Mouse (Mus musculus): ENCODE data around the gene Cd70.
"Not testable (repeated sequence)": the region's sequence is repeated elsewhere in the genome, so short reads cannot be mapped to it uniquely, and the experiment has no call there.

Gene Cd70

DNA sequence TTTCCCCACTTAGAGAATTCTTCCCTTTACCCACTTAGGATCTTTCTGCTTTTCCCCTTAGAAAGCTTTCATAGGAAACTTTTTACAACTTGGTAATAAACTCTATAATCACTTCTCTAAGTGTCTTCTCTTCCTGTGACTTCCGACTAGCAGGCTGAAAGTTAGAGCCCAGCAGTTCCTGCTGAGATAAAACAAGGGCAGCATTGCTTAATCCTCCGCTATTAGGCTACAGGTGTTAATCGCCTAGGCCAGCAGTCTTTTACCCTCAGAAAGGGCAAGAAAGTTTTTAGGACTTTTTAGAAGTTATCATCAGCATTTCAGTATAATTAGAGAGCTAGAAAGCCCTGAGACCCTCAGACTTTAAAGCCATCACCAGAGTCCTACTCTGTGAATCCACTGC, 15.6 kb downstream of the Cd70 start:
- DNase-seq = not testable (repeated sequence)

DNA sequence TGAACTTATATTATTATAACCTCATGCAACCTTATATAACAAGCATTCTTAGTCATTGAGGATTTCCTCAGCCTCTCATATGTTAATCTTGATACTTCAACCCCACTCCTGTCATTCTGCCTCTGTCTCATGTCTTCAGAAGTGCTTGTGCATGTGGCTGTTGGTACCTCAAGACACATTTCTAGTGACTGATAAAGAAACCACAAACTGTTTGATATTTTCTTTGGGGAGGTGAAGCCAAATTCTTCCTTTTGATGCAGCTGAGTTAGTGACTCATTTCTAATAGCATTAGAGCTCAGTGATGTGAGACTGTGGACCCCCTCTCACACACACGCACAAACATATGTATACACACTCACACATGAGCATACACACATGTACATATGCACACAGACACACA, 17.8 kb downstream of the Cd70 start:
- no peak for DNase-seq

DNA sequence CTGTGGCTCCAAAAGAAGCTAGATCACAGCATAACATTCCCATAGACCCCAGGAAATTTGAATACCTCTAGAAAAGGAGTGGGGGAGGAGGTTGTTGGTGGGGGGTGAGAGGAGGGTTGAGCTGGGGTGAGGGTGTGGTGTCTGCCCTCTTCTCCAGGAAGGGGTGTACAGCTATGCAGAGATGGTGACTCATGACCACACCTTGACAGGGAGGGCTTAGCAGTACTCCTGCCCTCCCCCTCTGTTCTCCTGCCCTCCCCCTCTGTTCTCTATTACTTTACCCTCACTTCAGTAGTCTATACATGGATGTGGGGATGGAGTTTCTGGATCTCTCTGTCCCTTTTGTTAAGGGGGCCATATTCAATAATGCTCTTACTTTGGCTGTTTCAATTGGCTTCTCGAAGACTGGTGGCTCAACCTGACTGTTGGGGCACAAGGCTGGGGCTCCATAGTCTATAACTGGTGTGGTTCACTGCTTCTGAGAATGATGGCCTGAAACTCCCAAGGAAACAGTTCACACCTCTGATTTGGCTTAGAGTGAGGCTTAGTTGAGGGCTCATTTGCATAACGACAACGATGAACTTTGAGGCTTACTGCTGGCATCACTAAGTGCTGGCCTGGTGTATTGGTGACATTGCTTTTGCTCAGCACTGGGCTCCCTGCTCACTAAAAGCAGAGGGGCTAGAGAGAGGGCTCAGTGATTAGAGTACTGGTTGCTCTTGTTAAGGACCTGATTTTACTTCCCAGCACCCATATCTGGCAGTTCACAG, 23.5 kb downstream of the Cd70 start:
- DNase-seq = no peak

DNA sequence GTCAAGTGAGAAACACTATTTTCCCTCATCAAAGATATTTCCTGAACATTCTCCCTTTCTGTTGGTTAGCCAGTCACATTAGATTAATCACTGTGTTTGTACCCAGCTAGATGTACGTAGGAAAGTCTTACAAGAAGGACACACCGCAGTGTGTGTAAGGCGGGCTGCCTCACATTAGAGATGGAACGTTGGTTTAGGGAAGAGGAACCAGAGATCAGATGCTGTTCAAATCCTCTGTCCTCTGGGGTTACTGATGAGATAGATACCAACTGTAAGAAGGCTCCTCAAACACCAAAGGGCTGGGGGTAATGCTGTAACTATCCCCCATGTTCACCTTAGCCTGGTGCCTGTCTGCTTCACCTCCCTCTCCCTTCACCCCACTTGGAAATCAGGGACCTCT, 24.8 kb downstream of the Cd70 start:
- DNase-seq = no peak

DNA sequence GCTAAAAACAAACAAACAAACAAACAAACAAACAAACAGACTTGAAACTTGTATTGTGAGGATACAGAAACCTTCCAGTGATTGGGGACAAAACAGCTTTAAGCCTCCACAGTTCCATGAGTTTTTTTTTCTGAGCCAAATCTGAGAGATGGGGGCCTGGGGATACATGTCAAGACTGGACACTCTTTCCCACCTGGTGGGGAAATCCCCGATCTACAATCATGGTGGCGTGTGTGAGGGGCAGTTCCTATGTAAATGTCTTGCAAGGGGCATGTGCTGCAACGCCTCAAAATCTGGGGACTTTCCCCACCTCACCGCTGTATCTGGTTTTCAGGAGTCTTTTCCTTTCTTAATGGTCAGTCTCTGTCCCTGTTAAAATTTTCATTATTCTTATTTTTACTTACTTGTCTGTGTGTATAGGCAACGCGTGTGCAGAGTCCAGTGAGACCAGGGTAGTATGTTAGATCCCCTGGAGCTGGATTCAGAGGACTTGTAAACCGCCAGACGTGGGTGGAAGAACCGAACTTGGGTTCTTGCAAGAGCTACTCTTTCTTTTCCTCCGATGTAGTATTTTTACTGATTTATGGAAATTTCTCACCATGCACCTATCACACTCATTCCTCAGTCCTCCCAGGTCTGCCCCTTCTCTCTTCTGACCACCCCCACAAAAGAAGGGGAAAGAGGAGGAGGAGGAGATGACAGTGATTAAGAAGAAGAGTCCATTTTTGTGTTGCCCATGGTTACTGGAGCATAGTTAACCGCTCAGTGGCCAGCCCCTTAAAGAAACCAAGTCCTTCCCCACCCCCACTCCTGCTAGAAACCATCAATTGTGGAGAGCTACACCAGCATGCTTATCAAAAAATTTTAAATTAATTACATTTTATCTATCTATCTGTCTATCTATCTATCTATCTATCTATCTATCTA, 26.1 kb downstream of the Cd70 start:
- DNase-seq = no peak

DNA sequence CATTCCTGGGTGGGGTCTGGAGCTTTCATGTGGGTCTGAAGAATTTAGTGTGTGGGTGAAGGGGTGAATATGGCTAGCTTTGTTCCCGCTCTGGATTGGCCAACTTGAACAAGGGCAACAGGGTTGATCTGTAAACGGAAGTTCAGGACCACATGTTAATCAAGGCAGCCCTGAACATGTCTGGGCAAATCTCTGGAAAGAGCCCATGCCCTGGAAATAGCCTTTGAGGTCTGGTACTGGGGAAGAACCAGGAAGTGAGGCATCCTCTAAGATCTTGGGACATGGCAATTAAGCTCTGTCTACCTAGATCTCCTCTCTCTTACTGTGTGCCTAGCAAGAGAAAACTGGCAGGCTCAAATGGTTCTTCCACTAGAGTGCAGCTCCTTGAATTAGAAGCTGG, 27.7 kb downstream of the Cd70 start:
- DNase-seq = no peak

DNA sequence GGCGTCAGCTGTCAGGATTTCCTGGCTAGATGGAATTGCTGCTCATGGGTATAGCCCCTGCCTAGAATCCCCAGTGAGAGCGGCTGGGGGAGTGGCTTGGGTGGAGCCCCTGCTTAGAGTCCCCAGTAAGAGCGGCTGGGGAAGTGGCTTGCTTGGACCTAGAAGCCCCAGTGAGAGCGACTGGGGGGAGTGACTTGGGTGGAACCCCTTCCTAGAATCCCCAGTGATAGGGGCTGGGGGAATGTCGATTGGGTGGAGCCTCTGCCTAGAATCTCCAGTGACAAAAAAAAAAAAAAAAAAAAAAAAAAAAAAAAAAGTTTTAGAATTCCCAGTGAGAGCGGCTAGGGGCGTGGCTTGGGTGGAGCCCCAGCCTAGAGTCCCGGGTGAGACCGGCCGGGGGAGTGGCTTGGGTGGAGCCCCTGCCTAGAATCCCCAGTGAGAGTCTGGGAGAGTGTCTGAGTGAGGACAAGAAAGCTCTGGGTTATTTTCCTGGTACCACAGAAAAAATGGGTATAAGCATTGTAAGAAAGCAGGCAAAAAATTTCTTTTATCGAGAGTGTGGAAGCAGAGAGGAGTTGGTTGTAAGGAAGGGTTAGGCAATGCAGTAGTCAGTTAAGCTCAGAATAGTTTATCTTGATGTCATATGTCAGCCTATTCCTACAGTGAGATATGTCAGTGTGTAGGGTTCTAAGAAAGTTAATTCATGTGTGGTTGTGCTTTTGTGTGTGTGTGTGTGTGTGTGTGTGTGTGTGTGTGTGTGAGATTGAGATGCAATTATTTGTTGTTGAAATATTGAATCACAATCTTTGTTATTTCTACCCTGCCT, 30.8 kb downstream of the Cd70 start:
- peak in 1 of 2 experiments; percentile 22 for DNase-seq

DNA sequence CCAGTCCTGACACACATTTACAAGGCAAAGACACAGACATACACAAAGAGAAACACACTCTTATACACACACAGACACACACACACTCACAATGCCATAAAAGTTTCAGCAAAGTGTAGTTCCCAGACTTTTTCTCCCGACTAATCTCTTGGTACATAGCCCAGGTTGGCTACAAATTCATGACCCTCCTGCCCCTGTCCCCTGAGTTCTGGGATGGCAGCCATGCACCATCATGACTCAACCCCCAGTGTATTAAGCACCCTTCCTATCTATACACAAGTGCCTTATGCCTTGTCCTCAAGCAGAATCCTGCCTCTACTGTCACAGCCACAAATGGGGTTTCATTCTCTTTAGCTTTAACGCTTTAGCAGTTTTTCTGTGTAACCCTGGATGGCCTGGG, 32.8 kb downstream of the Cd70 start:
- no peak for DNase-seq

DNA sequence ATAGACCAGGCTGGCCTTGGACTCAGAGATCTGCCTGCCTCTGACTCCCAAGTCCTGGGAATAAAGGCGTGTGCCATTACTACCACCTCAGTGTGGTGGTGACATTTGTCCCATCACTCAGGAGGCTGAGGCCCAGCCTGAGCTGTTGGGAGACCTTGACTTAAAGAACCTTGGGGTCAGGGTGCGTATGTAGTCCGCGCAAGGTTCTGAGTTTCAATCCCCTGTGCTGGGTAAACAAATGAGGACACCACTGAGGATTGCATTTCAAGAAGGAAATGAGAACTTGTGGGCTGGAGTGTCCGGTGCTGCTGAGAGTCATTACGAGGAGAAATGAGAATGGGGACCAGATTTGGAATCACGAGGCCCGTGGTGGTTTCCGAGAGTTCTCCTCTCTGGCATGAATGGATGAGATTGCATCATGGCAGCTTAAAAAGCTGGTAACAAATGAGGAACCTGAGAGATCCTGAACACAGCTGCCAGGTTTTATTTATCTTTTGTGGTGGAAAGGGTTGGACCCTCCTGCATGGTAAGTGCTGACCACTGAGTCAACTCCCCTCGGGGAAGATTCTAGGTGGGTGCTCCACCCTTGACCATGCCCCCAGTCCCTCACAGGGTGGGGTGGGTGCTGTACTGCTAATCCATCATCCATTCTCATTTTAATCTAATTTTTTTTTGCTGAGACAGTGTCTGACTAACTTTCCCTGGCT, 36.7 kb downstream of the Cd70 start:
- DNase-seq = no peak

DNA sequence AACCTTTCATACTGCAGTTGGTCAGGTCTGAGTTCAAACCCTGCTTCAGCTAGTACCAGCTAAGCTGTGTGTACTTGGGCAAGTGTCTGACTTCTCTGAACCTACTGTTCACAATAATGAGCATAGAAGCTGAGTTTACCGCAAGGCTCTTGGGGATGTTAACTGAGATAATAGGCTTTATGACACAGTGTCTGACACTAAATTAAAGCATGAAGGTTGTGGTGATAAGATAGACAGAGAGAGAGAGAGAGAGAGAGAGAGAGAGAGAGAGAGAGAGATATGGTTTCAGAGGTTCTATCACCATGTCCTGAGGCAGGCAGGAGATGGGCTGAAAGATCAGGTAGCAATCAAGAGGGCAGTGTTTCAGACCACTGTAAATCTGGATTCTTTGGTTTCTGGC, 39.6 kb downstream of the Cd70 start:
- no peak for DNase-seq

DNA sequence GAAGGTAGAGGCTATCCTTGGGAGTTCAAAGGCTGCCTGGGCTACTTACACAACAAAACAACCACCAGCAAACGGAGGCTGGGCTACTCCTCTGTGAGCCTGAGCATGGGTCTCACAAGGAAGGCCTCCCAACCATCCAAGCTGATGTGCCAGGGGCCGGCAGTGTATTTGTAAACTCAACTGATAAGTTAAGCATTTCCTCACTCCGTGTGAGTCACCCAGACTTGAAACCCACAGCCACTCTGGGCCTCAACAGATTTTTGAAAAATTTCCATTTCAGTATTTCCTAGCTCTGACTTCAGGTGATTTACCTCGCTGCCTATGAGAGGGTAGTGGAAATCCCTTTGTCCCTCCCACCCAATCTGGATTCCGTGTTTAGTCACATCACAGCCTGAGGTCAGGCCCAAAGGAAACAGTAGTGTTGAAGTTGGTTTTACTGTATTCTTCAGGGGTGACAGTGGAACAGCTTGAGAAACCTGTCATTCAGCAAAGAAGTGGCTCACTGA, 40.9 kb downstream of the Cd70 start:
- DNase-seq = no peak

DNA sequence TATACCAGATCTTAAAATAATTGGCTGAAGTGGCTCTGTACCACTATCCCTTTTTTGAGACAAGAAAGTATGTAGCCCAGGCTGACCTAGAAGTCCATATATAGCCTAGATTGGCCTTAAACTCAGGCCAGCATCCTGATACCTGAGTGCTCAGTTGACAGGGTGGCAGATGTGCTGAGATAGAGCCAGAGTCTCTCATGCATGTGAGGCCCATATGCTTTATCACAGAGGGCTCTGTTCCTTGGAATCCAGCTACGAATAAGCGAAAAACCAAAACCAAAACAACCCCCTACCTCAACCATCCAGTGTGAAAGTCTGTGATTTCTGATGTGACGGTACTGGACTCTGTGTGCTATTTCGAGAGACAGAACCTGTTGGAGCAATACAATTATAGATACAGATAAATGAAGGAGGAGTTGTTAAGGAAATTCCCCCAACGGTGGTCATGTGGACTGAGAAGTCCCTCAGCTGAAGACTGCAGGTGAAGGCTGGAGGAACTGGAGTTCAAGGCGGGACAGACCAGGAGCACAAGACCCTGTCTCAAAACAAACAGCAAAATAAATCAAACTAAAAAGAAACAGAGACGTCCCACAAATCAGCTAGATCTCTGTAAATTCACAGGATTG, 41.4 kb downstream of the Cd70 start:
- DNase-seq = peak; percentile 33 to 43

DNA sequence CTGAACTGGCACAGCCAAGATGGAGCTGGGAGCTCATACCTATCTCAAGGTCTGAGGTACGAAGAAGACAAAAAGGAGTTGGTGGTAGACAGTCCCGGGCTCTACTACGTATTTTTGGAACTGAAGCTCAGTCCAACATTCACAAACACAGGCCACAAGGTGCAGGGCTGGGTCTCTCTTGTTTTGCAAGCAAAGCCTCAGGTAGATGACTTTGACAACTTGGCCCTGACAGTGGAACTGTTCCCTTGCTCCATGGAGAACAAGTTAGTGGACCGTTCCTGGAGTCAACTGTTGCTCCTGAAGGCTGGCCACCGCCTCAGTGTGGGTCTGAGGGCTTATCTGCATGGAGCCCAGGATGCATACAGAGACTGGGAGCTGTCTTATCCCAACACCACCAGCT, 42.5 kb downstream of the Cd70 start:
- DNase-seq = no peak

DNA sequence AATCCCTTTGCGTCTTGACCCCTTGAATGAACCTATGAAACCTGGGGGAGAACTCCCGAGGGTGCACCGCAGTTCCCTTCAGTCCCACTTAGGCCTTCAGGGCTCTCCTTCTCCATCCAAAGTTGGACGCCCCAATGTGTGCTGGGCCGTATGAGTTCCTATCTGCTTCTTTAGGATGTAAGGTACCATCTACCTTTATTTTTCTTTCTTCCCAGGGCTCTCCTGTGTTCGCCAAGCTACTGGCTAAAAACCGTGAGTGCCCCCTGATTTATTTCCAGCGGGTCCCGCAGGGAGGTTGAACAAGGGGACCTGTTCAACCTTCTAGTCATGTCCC, 43.6 kb downstream of the Cd70 start:
- no peak for DNase-seq

DNA sequence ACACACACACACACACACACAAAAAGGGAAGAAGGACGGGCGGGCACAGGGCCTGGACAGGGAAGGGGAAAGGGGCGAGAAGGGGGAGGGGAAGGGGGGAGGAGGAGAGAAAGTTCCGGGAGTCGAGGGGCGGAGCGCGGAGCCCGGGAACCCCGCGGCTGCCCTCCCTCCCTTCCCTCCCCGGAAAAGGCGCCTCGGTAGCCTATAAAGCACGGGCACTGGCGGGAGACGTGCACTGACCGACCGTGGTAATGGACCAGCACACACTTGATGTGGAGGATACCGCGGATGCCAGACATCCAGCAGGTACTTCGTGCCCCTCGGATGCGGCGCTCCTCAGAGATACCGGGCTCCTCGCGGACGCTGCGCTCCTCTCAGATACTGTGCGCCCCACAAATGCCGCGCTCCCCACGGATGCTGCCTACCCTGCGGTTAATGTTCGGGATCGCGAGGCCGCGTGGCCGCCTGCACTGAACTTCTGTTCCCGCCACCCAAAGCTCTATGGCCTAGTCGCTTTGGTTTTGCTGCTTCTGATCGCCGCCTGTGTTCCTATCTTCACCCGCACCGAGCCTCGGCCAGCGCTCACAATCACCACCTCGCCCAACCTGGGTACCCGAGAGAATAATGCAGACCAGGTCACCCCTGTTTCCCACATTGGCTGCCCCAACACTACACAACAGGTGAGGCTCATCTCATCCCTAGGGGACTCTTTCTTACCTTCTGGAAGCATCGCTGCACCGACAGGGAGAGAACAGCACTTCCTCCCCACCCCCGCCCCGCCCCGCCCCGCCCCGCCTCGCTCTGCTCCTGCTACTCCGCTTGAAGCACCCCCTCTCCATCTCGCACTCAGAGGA, 44.2 kb downstream of the Cd70 start, which contains the start of gene Tnfsf9:
Tnfsf9 (plus strand) TSS at position 145 of the 854 bp plus-strand sequence.
- peak; percentile 67 to 75 for DNase-seq

DNA sequence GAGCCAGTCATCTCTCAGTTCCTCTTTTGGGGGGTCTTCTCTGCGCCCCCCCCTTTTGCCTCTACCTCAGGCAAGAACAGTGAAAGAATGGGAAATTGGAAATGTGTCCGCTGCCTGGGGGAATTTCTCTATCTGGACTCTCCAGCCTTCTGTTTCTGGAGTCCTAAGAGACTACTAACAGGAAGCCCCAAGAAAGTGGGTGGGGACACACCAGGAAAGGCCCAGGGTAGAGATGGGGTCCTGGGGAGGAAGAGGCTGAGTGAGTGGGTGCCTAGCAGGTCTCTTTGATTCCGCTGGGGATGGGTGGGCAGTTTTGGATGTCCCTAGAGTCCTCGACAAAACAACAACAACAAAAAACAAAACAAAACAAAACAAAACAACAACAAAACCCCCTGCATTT, 45.1 kb downstream of the Cd70 start:
- no peak for DNase-seq

DNA sequence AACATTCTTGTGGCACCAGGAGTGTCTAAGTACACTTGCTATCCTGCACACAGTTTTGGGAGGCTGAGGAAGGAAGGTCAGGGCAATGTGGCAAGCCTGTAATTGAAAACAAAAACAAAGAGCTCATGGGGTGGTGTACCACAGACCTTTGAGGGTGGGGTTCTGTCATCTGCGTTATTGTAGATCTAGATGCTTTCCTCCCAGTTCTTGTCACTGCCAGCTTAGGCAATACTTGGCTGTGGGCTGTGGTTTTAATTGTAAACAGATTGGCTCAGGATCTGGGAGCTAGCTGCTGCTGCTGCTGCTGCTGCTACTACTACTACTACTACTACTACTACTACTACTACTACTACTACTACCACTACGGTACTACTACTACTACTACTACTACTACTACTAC, 47.3 kb downstream of the Cd70 start:
- no peak for DNase-seq

DNA sequence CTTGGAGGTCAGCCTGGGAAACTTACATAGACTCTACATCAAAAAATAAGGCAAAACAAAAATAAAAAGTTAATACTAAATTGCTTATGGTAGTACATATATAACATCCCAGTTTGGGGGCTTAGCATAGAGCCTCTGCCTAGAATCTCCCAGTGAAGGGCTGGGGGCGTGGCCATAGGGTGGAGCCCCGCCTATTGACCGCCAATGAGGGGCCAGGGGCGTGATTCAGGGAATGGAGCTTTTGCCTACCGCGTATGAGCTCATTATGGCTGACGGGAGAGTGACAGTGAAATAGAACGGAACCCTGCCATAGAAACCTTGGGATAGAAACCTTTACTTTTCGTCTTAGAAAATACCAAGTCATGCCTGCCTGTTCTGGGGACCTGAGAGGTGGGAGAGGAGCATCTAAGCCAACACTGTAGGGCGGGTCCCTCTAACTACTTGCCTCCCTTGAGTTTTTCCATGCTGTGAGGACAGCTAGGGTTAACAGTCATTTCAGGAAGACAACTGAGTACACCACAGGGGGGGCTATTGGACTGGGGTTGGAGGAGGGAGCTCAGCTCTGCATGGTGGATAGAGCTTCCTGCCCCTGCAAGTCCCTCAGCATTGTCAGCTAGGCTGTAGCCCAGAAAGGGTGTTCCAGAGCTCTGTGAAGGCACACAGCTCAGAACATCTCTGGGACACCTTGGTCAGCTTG, 49.8 kb downstream of the Cd70 start:
- peak in 1 of 2 experiments; percentile 39 for DNase-seq

DNA sequence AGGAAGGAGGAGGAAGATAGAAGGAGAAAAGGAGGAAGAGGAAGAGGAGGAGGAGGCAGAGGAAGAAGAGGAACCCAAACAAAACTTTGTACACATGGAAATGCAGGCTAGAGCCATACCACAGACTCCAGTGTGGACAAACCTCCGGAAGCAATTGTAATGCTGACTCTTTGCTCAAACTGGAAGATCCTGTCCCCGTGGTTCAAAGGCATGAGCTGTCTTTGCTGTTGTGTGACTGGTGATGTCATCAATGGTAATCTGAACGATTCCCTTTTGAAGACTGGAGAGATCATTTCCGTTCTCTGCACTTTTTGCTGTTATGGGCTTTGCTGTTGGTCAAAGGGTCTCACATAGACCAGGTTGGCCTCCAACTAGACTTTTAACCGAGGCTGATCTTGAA, 51.3 kb downstream of the Cd70 start:
- no peak for DNase-seq

DNA sequence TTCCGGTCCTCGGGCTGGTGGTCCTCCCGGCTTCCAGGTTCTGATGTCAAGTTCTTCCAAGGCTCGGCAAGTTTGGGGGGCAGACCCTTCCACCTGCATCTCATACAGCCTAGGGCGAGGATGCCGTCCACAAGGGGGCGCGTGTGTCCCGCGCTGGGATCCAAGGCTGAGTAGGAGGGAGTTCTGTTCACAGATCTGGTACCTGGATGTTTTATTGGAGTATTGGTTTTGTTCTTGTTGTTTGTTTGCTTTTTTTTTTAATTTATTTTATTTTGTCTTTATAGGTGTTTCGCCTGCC, 53.0 kb downstream of the Cd70 start:
- peak; percentile 95 to 97 for DNase-seq

All from cerebellum, postnatal 10 days (tissue).